Mouse (Mus musculus) ES-Bruce4 (cell line): ENCODE results near the gene Rsc1a1.

Experiments
- CTCF ChIP-seq: IDR thresholded peaks from one replicate; pipeline ENCODE4 v1.8.1; 2011; ENCODE audit warnings: low read depth, low read length
- EP300 ChIP-seq: IDR thresholded peaks from 2 replicates; pipeline ENCODE4 v1.6.1; 2011; ENCODE audit warnings: low read depth, low read length; ENCODE audit not compliant: insufficient read depth

DNA sequence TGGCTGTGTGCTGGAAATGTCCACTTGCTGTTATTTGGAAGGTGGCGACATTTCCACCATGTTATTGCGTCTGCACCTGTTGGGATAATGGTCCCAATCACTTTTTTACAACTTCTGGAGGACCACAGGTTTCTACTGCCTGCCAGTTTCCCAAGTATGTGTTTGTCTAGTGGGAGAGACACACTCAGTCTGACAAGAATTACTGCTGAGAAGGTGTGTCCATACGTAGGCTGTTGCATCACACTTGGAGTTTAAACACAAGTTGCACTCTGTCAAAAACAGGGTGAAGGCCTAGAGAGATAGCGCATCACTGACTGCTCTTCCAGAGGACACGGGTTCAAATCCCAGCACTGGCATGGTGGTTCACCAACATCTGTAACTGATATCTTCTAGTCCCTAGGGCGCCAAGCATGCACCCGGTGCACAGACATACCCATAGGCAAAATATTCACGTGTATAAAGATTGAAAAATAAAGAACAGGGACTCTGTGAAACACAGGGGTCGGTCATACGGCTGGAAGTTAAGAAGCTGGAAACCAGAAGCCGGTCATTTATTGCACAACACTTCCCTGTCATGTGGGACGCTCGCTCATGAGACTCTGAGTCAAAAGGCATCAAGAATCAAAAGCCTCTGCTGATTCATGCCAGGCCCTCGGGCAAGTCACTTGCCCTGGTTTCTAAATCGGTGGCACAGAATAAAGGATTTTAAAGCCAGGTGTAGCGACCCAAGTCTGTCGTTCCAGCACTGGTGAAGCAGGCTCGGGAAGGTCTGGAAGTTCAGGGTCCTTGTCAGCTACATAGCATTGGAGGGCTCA, 15.3 kb downstream of the Rsc1a1 start:
- TF ChIP-seq EP300 (no peak), CTCF (no peak)
